Mouse (Mus musculus) midbrain, embryonic 11.5 days (tissue): ENCODE measurements around the gene Olfr457. TPM values are rescaled to one million over a fixed set of nuclear protein-coding genes. Genes with fewer than 3 reads are reported as not detected.
"Not testable (repeated sequence)": the region's sequence is repeated elsewhere in the genome, so short reads cannot be mapped to it uniquely, and the experiment has no call there.

Source experiments
- ATAC-seq: fragments of 200-750 bp; cut with Nextera tagmentation; 2 replicates; pipeline ENCODE4 v1.8.0; 2017; ENCODE audit warnings: moderate TSS enrichment, moderate library complexity; ENCODE audit not compliant: low FRiP score
- DNase-seq: peaks from one replicate; pipeline ENCODE4 v3.0.0; 2015; ENCODE audit warnings: low spot score; ENCODE audit errors: missing footprints
- H3K27ac ChIP-seq: fragments of 300-500 bp; sonication (generic); 2 replicates; pipeline ENCODE4 v1.5.1; 2014; ENCODE audit warnings: low read depth, low read length
- H3K27me3 ChIP-seq: fragments of 300-500 bp; sonication (generic); 2 replicates; pipeline ENCODE4 v1.6.1; 2014; ENCODE audit warnings: mild to moderate bottlenecking, low read length, moderate library complexity, mixed read lengths; ENCODE audit not compliant: control insufficient read depth, insufficient read depth
- H3K36me3 ChIP-seq: fragments of 300-500 bp; sonication (generic); 2 replicates; pipeline ENCODE4 v1.6.1; 2014; ENCODE audit warnings: mild to moderate bottlenecking, low read length, moderate library complexity, mixed read lengths; ENCODE audit not compliant: control insufficient read depth, insufficient read depth
- H3K4me1 ChIP-seq: fragments of 300-500 bp; sonication (generic); 2 replicates; pipeline ENCODE4 v1.6.1; 2014; ENCODE audit warnings: low read length; ENCODE audit not compliant: control insufficient read depth, insufficient read depth
- H3K4me2 ChIP-seq: fragments of 300-500 bp; sonication (generic); 2 replicates; pipeline ENCODE4 v1.6.1; 2014; ENCODE audit warnings: mild to moderate bottlenecking, moderate library complexity
- H3K4me3 ChIP-seq: fragments of 300-500 bp; sonication (generic); 2 replicates; pipeline ENCODE4 v1.5.1; 2014; ENCODE audit warnings: low read depth, low read length
- H3K9ac ChIP-seq: fragments of 300-500 bp; sonication (generic); 2 replicates; pipeline ENCODE4 v1.6.1; 2014; ENCODE audit warnings: low read length
- H3K9me3 ChIP-seq: fragments of 300-500 bp; sonication (generic); 2 replicates; pipeline ENCODE4 v1.6.1; 2016; ENCODE audit warnings: low read length; ENCODE audit not compliant: control insufficient read depth
- WGBS: fragments of 180-500 bp; shearing (Covaris S2); extraction: QIAGEN DNeasy Blood & Tissue Kit; methylation state at CpG from one replicate; pipeline ENCODE4 v1.1.7; 2014; 5-methylcytosine and 5-hydroxymethylcytosine counted together
- polyA plus RNA-seq: library from polyadenylated mRNA; unstranded; fragments of >200 nt; fragmentation: Nextera tagmentation; extraction: Ambion mirVana; gene quantifications from 2 replicates; pipeline ENCODE4 v1.2.1, GENCODE M21; 2014

Olfr457 gene
- not detected in 2 replicates for polyA plus RNA-seq

GRCm38 (mm10) chr6:42476235-42476634 lies at the start of gene Olfr457:
Gene Olfr457 (minus strand): TSS chr6:42476335.
- H3K9ac ChIP-seq, result no peak within 1 kb of the TSS

GRCm38 (mm10) chr6:42513461-42513860 lies 37.3 kb upstream of the Olfr457 start:
- Histone ChIP-seq H3K4me3 (no peak overlapping the region), H3K9ac (no peak overlapping the region), H3K4me1 (no peaks in the 10 kb centered on the region), H3K9me3 (no peaks in the 10 kb centered on the region), H3K27ac (no peak overlapping the region), H3K27me3 (no peaks in the 10 kb centered on the region), H3K36me3 (no peaks in the 10 kb centered on the region), H3K4me2 (no peak overlapping the region)
- DNase-seq, result peak; percentile 59
- WGBS, result 88% methylated on average over 1 of the region's 1 CpGs
- no peak for ATAC-seq

More at GRCm38 (mm10) chr6:42476235-42476634, at the start of gene Olfr457:
- Histone ChIP-seq H3K9me3 (no peaks in the 10 kb centered on the region), H3K27me3 (no peaks in the 10 kb centered on the region), H3K27ac (no peak within 1 kb of the TSS), H3K4me2 (no peak within 1 kb of the TSS), H3K4me1 (no peaks in the 10 kb centered on the region), H3K4me3 (no peak within 1 kb of the TSS), H3K36me3 (no peaks in the 10 kb centered on the region)
- 86% methylated on average over 1 of the region's 1 CpGs for WGBS
- DNase-seq (no peak), ATAC-seq (no peak)

- ATAC-seq (no peak), DNase-seq (no peak)
- Histone ChIP-seq H3K27ac (no peak overlapping the region), H3K9ac (no peak overlapping the region), H3K4me1 (no peaks in the 10 kb centered on the region), H3K36me3 (no peaks in the 10 kb centered on the region), H3K4me2 (no peak overlapping the region), H3K27me3 (no peaks in the 10 kb centered on the region), H3K9me3 (no peaks in the 10 kb centered on the region), H3K4me3 (no peak overlapping the region)
Measured at GRCm38 (mm10) chr6:42509311-42509710, 33.2 kb upstream of the Olfr457 start.

GRCm38 (mm10) chr6:42503478-42503877 lies 27.3 kb upstream of the Olfr457 start:
- Histone ChIP-seq H3K27me3 (no peaks in the 10 kb centered on the region), H3K9me3 (no peaks in the 10 kb centered on the region), H3K4me3 (no peak overlapping the region), H3K9ac (no peak overlapping the region), H3K4me2 (no peak overlapping the region), H3K36me3 (no peaks in the 10 kb centered on the region), H3K27ac (no peak overlapping the region), H3K4me1 (no peaks in the 10 kb centered on the region)
- DNase-seq (no peak), ATAC-seq (no peak)
- 92% methylated on average over 2 of the region's 2 CpGs for WGBS

- Histone ChIP-seq H3K9me3 (no peaks in the 10 kb centered on the region), H3K36me3 (no peaks in the 10 kb centered on the region), H3K4me3 (no peak overlapping the region), H3K4me1 (no peaks in the 10 kb centered on the region), H3K27ac (no peak overlapping the region), H3K9ac (no peak overlapping the region), H3K4me2 (no peak overlapping the region), H3K27me3 (no peaks in the 10 kb centered on the region)
- ATAC-seq, result no peak
- 75% methylated on average over 1 of the region's 1 CpGs for WGBS
- no peak for DNase-seq
Measured at GRCm38 (mm10) chr6:42489731-42490130, 13.6 kb upstream of the Olfr457 start.

GRCm38 (mm10) chr6:42487114-42487513 lies 11.0 kb upstream of the Olfr457 start, which contains the start of gene Olfr456:
Gene Olfr456 (minus strand): TSS chr6:42487214.
- no peak for DNase-seq
- H3K4me1 ChIP-seq, result no peaks in the 10 kb centered on the region
- WGBS, result 97% methylated on average over 1 of the region's 1 CpGs
- ATAC-seq, result no peak
- no peak within 1 kb of the TSS for H3K9ac ChIP-seq
- no peaks in the 10 kb centered on the region for H3K27me3 ChIP-seq
- H3K4me2 ChIP-seq, result no peak within 1 kb of the TSS
- no peaks in the 10 kb centered on the region for H3K9me3 ChIP-seq
- no peaks in the 10 kb centered on the region for H3K36me3 ChIP-seq
- H3K4me3 ChIP-seq, result no peak within 1 kb of the TSS
- H3K27ac ChIP-seq, result no peak within 1 kb of the TSS

- no peak for DNase-seq
- ATAC-seq, result no peak
- H3K4me1 ChIP-seq, result no peaks in the 10 kb centered on the region
- H3K4me2 ChIP-seq, result no peak overlapping the region
- no peak overlapping the region for H3K9ac ChIP-seq
- H3K27me3 ChIP-seq, result no peaks in the 10 kb centered on the region
- no peaks in the 10 kb centered on the region for H3K9me3 ChIP-seq
- H3K36me3 ChIP-seq, result no peaks in the 10 kb centered on the region
- no peak overlapping the region for H3K4me3 ChIP-seq
- no peak overlapping the region for H3K27ac ChIP-seq
Measured at GRCm38 (mm10) chr6:42484633-42485032, 8.5 kb upstream of the Olfr457 start.

- not testable (repeated sequence) for DNase-seq, H3K4me3 ChIP-seq, ATAC-seq, H3K9ac ChIP-seq, H3K36me3 ChIP-seq, H3K4me2 ChIP-seq, H3K9me3 ChIP-seq, H3K27me3 ChIP-seq, H3K27ac ChIP-seq, H3K4me1 ChIP-seq
- WGBS, result 92% methylated on average over 4 of the region's 4 CpGs
Measured at GRCm38 (mm10) chr6:42471298-42471697, 4.8 kb downstream of the Olfr457 start.

- Histone ChIP-seq H3K9me3 (no peaks in the 10 kb centered on the region), H3K4me1 (no peaks in the 10 kb centered on the region), H3K36me3 (no peaks in the 10 kb centered on the region), H3K27ac (no peak overlapping the region), H3K9ac (no peak overlapping the region), H3K27me3 (no peaks in the 10 kb centered on the region), H3K4me3 (no peak overlapping the region), H3K4me2 (no peak overlapping the region)
- DNase-seq (no peak), ATAC-seq (no peak)
- WGBS, result 93% methylated on average over 4 of the region's 4 CpGs
Measured at GRCm38 (mm10) chr6:42470542-42470941, 5.6 kb downstream of the Olfr457 start.

- Histone ChIP-seq H3K4me2 (no peak within 1 kb of the TSS), H3K27ac (no peak within 1 kb of the TSS), H3K27me3 (no peaks in the 10 kb centered on the region), H3K9me3 (no peaks in the 10 kb centered on the region), H3K36me3 (no peaks in the 10 kb centered on the region), H3K4me1 (no peaks in the 10 kb centered on the region), H3K9ac (no peak within 1 kb of the TSS), H3K4me3 (no peak within 1 kb of the TSS)
- DNase-seq (no peak), ATAC-seq (no peak)
- 86% methylated on average over 1 of the region's 1 CpGs for WGBS
Measured at GRCm38 (mm10) chr6:42465096-42465495, 11.0 kb downstream of the Olfr457 start, which contains the start of gene Olfr458. Gene Olfr458 (minus strand): TSS chr6:42465196.
